Mouse (Mus musculus) mesoderm, embryonic 11.5 days (tissue): ENCODE results near the gene Lipa.
A peak's percentile ranks its signal among the peaks of the same experiment; 100 is the strongest.

ENCODE experiments used
- DNase-seq: peaks from one replicate; pipeline ENCODE4 v3.0.0-alpha.2; 2012; ENCODE audit warnings: low read depth, low spot score

Gene Lipa

DNA sequence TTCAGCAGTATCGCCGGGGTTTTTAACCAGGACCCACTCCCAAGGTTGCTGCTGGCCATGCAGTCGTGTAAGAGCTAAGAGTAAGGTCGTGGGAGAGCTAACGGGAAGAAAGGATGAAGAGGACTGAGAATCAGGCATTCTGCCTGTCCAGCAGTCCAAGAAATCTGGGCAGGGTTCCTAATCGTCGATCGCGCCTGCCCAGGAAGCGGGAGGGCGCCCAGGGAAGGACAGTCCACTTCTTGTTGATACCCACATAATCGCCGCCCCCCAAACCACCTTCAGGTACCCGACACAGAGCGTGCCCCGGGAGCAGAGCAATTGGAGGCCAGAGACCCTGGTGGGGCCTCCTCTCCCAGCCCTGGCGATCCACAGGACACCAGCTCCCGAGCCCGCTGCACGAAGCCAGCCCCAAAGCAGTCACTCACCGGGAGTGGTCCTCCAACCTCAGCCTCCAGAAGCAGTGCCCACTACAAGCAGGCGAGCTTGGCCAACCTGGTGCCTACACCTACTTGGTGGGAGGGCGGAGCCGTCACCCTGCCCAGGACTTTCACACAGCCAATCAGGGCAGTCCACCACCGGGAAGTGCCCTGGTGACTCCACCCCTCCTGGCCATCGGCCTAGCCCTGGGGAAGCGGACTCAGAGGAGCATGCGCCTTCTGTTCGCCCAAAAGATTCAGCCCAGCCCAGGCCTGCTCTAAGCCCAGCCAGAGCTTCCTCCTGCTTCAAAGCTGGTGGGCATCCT lies at the start of gene Lipa:
Gene Lipa, minus strand, starts transcription at position 534 of the 742 bp plus-strand sequence.
- DNase-seq = peak; percentile 93

DNA sequence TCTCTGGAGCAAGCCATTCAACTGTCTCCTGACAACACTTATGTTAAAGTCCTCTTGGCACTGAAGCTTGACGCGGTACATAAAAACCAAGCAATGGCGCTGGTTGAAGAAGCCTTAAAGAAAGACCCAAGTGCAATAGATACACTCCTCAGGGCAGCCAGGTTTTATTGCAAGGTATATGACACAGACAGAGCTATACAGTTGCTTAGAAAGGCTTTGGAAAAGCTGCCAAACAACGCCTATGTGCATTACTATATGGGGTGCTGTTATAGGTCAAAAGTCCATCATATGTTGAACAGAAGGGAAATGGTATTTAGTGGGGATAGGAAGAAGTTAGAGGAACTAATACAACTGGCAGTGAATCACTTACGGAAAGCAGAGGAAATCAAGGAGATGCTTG lies 46.4 kb upstream of the Lipa start:
- no peak for DNase-seq

DNA sequence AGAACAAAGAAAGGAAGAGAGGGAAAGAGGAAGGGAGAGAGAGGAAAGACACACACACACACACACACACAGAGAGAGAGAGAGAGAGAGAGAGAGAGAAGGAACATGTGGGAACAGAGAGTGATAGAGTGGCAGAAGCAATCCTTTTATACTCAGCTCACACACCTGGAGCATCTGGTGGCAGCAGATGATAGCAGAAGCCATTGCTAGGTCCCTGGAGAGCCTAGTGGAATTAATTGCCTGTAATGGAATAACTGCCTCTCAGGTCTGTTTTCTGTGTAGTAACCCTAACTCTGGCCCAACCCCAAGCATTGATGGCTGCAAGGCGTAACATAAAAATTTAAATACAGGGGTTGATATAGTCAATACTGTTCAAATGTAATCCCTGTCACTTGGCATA lies 43.8 kb upstream of the Lipa start:
- no peak for DNase-seq

DNA sequence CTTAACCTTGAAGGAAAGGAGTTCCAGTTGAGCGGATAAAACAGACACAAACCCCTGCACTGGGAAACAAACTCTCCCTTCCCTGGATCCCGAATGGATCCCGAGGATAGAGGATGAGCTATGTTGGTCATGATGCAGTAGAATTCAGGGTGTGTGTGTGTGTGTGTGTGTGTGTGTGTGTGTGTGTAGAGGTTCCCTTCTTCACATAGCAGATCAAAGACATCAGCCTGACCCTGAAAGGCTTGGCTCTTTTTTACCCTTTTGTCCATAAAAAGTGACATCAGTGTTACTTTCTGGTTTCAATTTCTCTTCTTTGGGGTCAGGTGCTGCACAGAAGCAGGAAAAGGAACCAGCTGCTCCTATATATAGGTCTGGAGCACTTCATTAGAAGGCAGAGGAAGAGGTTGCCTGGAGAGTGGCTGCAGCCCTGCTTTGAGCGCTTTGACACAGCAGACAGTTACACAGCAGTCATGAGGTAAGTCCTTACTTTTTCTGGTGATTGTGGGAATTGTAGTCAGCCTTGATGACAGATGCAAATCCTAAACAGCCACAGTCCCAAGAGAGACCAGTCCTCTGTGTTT lies 42.7 kb upstream of the Lipa start:
- no peak for DNase-seq

DNA sequence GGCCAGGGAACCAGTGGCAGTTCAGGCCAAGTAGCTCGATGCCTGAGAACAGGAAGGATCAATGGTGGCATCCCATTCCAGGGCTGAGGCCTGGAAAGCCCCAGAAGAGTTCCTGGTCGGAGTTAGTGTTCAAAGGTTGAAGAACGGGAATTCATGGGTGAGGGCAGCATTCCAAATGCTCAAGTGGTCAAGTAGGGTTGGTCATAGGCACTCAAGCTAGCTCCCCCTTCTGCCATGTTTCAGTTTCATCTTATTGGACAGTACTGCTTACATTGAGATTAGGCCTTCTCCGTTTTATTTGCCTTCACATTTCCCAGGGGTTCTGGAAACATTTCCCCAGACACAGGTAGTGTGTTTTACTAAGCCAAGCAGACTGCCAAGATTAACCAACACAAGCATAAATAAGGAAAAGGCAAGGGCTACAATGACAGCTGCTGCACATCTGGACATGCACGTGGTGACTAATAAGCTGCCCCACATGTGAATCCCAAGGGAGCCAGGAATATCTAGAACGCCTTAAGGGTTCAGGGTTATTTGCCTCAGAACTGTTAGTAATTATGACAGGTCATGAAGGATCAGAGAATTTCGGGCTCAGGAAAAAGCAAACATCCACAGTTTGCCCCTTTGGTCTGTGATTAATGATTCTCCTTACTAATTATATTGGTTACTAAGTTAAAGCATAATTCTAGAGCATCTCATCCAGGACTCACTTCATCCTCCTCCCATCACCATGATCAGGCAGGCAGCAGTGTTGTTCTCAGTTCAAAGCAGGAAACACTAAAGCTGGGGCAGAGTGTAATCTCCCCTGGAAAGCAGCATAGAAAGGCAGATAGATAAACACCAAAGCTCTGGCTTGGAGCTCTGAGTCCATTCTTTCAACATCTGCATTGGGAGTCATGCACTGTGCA lies 42.0 kb upstream of the Lipa start:
- DNase-seq = no peak

DNA sequence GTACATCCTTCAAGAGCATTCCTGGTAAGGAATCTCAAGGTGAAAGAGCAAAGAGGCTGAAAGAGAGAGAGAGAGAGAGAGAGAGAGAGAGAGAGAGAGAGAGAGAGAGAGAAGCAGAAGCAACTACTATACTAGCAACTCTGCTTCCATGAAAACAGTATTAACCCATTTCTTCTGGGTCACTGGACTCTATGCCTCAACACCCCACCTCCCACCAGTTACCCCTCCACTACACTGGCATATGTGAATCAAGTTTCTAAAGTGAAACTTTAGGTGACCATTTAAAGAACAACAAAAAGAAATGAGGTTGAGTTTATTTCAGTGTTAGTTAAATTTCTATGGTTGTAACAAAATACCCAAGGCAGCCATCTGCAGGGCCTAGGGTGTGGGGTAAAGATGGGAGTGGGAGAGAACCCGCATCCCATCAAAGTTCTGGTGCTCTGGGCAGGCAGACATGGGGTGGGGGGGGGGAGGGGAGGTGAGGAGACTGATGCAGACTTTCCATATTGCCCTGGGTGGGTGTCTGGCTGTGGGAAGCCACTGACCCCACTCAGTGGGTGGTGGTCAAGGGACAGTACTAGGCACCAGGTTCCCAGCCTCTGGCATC lies 39.0 kb upstream of the Lipa start:
- no peak for DNase-seq

- DNase-seq = no peak
Observed at GRCm38 (mm10) chr19:34562556-34562955, 35.3 kb upstream of the Lipa start.

DNA sequence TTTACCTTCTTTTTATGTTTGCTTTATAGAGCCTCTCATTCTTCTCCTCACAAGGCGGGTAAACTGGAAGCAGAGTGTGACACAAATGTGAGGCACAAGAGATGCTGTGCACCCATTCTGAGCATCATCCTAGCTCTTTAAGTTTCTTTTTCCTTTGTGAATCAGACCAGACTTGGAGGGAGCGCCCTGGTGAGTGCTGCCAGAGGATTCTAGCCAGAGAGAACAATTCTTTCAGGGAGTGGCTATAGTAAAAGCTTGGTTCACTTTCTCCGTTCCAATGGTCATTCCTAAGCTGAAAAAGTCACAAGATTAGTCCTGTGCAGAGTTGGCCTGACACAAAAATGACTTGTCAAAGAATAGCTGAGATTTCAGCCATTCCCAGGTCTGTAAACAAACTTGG lies 29.3 kb upstream of the Lipa start:
- DNase-seq = no peak

GRCm38 (mm10) chr19:34554061-34554460 lies 26.8 kb upstream of the Lipa start:
- DNase-seq = no peak

GRCm38 (mm10) chr19:34553522-34553921 lies 26.2 kb upstream of the Lipa start:
- no peak for DNase-seq

DNA sequence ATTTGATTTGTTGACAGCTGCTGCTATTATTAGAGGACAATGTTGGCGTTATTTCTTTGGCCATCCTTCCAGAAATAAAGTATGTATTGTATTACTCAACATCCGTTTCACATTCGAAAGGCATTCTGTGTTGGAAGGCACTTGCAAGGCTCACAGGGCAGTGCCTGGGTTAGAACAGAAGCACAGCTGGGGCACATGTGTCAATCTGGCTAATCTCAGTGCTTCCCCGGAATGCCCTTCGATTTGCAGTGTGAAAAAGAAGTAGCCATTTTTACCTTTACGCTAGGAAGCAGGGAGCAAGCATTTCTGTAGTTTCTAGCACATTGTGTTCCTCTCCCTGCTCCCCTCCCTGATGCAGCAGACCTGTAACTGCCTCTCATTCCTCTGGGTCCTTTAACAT lies 25.7 kb upstream of the Lipa start:
- DNase-seq = no peak

DNA sequence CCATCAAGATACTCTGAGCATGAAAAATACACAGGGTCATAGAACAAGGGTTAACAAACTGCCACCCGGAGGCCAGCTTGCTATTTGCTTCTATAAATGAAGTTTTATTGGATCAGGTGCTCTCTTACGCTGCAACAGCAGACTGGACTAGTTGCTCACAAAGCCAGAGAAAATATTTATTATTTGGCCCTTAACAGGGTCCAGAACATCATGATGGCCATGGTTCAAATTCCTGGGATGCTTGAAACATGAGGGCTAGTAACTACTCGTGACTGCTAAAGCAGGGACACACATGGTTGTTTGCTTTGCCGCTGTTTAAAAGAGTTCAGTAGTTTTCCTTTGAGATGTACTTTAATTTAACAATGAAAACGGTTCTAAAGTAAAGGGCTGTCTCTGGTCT lies 24.7 kb upstream of the Lipa start:
- no peak for DNase-seq

DNA sequence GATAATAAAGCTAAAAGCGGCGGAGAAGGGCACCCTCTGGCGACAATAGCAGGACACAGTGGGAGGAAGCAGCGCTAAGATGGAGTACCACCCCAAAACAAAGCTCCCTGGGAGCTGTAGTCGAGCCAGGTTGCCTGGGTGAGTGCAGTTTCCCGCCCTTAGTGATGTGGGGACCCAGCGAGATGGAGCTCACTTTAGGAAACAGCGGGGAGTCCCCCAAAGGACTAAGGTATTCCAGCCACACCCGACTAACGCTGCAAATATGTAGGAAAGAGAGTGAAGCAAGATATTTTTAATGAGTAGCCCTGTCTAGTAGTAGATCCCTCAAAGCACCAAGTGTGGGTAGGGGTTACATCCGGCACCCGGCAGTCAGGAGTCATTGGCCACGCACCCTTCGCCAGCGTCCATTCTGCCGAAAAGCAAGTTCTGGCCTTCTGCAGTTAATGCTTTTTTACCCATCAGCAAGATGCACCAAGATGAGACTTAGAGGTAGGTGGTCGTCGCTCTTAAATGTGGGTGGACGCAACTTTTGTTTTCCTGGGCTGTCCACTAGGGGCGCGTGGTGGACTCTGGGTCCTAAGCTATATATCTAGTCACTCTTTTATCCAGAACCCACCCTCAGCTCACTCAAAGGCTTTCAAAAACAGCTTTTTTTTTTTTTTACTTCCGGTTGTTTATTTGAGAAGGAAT lies 23.4 kb upstream of the Lipa start, which contains the start of gene Ifit2:
Gene Ifit2, plus strand, starts transcription at position 161 of the 690 bp plus-strand sequence.
- peak; percentile 77 for DNase-seq

DNA sequence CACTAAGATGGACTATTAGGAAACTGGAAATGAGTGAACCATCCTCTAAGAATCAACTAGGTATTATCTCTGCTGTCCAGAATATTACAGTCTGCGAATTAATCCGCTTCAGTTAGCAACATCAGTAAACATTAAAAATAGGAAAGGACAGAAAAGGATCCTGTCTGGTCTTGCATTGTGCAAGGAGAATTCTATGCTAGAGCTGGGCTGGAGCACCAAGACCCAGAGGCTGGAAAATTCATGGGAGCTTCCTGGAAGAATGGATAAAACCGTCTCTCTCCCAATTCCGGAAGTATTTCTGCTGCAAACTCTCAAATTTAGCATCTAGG lies 22.9 kb upstream of the Lipa start:
- DNase-seq = no peak

DNA sequence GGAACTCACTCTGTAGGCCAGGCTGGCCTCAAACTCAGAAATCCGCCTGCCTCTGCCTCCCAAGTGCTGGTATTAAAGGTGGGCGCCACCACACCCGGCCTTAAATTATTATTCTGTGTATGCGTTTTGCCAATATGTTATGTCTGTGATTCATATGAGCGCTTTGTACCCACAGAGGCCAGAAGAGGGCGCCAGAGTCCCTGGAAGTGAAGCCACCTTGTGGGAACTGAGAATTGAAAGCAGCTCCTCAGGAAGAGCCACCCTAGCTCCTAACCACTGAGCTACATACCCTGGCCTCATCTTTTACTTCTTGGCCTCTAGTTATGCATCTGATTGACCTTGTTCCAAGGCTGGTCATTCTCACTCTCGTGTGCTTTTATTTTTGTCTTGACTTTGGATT lies 20.7 kb upstream of the Lipa start:
- DNase-seq = peak; percentile 81

DNA sequence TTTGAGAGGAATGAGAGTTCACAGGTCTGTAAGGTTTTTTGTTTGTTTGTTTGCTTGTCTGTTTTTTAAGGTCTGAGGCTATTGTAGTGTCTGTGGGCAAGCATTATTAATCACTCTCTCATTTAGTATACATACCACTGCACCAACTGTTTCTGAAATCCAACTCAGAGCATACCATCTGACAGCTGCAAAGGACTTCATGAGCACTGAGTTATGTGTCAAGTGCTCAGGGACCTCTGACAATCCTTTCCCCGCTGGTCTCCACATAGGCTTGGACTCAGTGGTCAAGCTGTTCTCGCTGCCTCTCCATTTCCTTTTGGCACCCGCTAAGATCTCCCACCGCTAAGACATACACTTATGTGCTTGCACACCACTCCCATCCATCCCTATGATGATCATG lies 18.9 kb upstream of the Lipa start:
- DNase-seq = no peak

DNA sequence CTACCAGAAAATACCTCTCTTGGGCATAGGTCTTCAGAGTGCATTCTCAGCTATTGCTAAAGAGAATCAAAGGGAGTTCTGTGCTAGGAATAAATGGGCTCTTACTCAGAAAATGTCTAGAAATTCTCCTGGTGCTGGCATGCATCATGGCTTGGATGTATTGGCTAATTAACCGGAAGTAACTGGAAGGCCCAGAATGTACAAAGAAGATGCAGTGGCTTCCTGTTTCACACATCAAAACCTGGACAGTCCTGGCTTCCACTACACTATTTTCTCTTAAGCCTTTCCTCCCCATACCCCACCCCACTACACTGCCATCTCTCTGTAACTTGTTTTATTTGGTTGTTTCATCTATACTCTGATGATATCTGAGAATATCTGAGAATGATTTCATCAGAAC lies 12.1 kb upstream of the Lipa start:
- no peak for DNase-seq

GRCm38 (mm10) chr19:34532061-34532751 lies 4.9 kb upstream of the Lipa start:
- DNase-seq = no peak

GRCm38 (mm10) chr19:34526321-34526923 lies 852 bp downstream of the Lipa start:
- DNase-seq = peak; percentile 6

- no peak for DNase-seq
Observed at GRCm38 (mm10) chr19:34524646-34525045, 2.6 kb downstream of the Lipa start.
